Comparison of ENCODE assay signal across 7 mouse cellular contexts in genomic region chr7:126975950-126976866, GRCm38 (mm10). TPM values are rescaled to one million over a fixed set of nuclear protein-coding genes. Genes with fewer than 3 reads are reported as not detected.
DNase-seq lines count a peak whose midpoint lies in the region; ATAC-seq lines count a peak whose summit lies in the region.

Cdiptos (minus strand) TSS chr7:126976098.

- peak within 1 kb of the TSS; percentile 99 for H3K9ac ChIP-seq in limb, embryonic 11.5 days (ENCODE audit: low read length)
- peak within 1 kb of the TSS; percentile 96 for H3K9ac ChIP-seq in midbrain, embryonic 14.5 days (replicated peaks; ENCODE audit: low read length)

- WGBS in embryonic facial prominence, embryonic 10.5 days = under 1% methylated on average over 55 of the region's 55 CpGs
- WGBS in limb, embryonic 11.5 days = under 1% methylated on average over 54 of the region's 55 CpGs
- WGBS in midbrain, embryonic 14.5 days = under 1% methylated on average over 55 of the region's 55 CpGs

- peak; percentile 98 for DNase-seq in adrenal gland, postnatal 10 days
- peak; percentile 98 for DNase-seq in embryonic facial prominence, embryonic 10.5 days (ENCODE audit: low spot score)
- DNase-seq in heart, adult 11 months = peak; percentile 99
- DNase-seq in kidney, adult 18-20 months = peak; percentile 97
- DNase-seq in limb, embryonic 11.5 days (ENCODE audit: low spot score) = peak; percentile 99
- peak; percentile 99 for DNase-seq in midbrain, embryonic 14.5 days
- peak; percentile 89 to 97 for DNase-seq in spleen, adult 18-20 months

- peaks cover 33% of the 10 kb centered on the region for H3K36me3 ChIP-seq in embryonic facial prominence, embryonic 10.5 days (replicated peaks)
- H3K36me3 ChIP-seq in limb, embryonic 11.5 days (ENCODE audit: control insufficient read depth, insufficient read depth, low read length) = peaks cover 17% of the 10 kb centered on the region; the same call in 1 of the 2 replicates
- peaks cover 45% of the 10 kb centered on the region for H3K36me3 ChIP-seq in midbrain, embryonic 14.5 days (ENCODE audit: control insufficient read depth, insufficient read depth, low read length)

- H3K27me3 ChIP-seq in embryonic facial prominence, embryonic 10.5 days (replicated peaks; ENCODE audit: low read depth, poor library complexity, severe bottlenecking) = no peaks in the 10 kb centered on the region
- H3K27me3 ChIP-seq in limb, embryonic 11.5 days (ENCODE audit: control insufficient read depth, insufficient read depth, low read length) = no peaks in the 10 kb centered on the region
- no peaks in the 10 kb centered on the region for H3K27me3 ChIP-seq in midbrain, embryonic 14.5 days (ENCODE audit: control insufficient read depth, insufficient read depth, low read length)

- no peaks in the 10 kb centered on the region for H3K9me3 ChIP-seq in embryonic facial prominence, embryonic 10.5 days
- H3K9me3 ChIP-seq in limb, embryonic 11.5 days (ENCODE audit: control insufficient read depth, low read length) = no peaks in the 10 kb centered on the region
- H3K9me3 ChIP-seq in midbrain, embryonic 14.5 days (ENCODE audit: control insufficient read depth, low read length) = no peaks in the 10 kb centered on the region

- H3K4me2 ChIP-seq in limb, embryonic 11.5 days (ENCODE audit: low read depth, severe bottlenecking) = peak within 1 kb of the TSS; percentile 82
- H3K4me2 ChIP-seq in midbrain, embryonic 14.5 days (ENCODE audit: low read length) = peak within 1 kb of the TSS; percentile 92

- peak within 1 kb of the TSS; percentile 94 for H3K4me3 ChIP-seq in embryonic facial prominence, embryonic 10.5 days
- H3K4me3 ChIP-seq in limb, embryonic 11.5 days (ENCODE audit: low read depth, low read length) = peak within 1 kb of the TSS; percentile 100
- H3K4me3 ChIP-seq in midbrain, embryonic 14.5 days (replicated peaks; ENCODE audit: low read depth, low read length) = peak within 1 kb of the TSS; percentile 90

- ATAC-seq in limb, embryonic 11.5 days (ENCODE audit: insufficient number of reproducible peaks, low FRiP score, low TSS enrichment, low read depth) = peak; percentile 92
- peak; percentile 92 for ATAC-seq in midbrain, embryonic 14.5 days (ENCODE audit: low FRiP score, low TSS enrichment)

- peaks cover 17% of the 10 kb centered on the region for H3K4me1 ChIP-seq in embryonic facial prominence, embryonic 10.5 days
- H3K4me1 ChIP-seq in limb, embryonic 11.5 days (ENCODE audit: control insufficient read depth, insufficient read depth, low read length) = no peaks in the 10 kb centered on the region; the same call in 1 of the 2 replicates
- peaks cover 11% of the 10 kb centered on the region for H3K4me1 ChIP-seq in midbrain, embryonic 14.5 days (ENCODE audit: control insufficient read depth, insufficient read depth, low read length)

- H3K27ac ChIP-seq in embryonic facial prominence, embryonic 10.5 days (replicated peaks) = peak within 1 kb of the TSS; percentile 98
- peak within 1 kb of the TSS; percentile 90 for H3K27ac ChIP-seq in limb, embryonic 11.5 days (replicated peaks; ENCODE audit: low read depth, low read length)
- H3K27ac ChIP-seq in midbrain, embryonic 14.5 days (replicated peaks; ENCODE audit: low read depth, low read length) = peak within 1 kb of the TSS; percentile 95

RNA-seq across cellular contexts. Expression of gene Cdiptos, which starts in this region (rescaled TPM):
- 1 to 10 TPM; 1.6 to 2.7 TPM for total RNA-seq in adrenal gland, postnatal 10 days (2021)
- polyA plus RNA-seq in embryonic facial prominence, embryonic 10.5 days (2016; fragmentation: Nextera tagmentation; extraction: Ambion mirVana) = 0.50 and 0.77 TPM in 2 replicates
- polyA plus RNA-seq in limb, embryonic 11.5 days (2014; fragmentation: Nextera tagmentation; extraction: Ambion mirVana) = 1.2 and 1.5 TPM in 2 replicates
- polyA plus RNA-seq in midbrain, embryonic 14.5 days (2014; fragmentation: Nextera tagmentation; extraction: Ambion mirVana) = 1.1 and 1.3 TPM in 2 replicates

Comparison
In these comparisons a context has a peak if more than half of its experiments do, and no peak if none do; other contexts are left out.
1. Peak in every context shown above with its lines: DNase-seq, ATAC-seq, H3K4me3 ChIP-seq and H3K27ac ChIP-seq.
2. Peak in DNase-seq, H3K4me3 ChIP-seq and H3K27ac ChIP-seq in embryonic facial prominence, embryonic 10.5 days; RNA of the gene not detected or under 1 TPM.